Mouse (Mus musculus) bone marrow macrophage, adult 2 months (primary cell): ENCODE measurements around the gene F2rl1. TPM values are rescaled to one million over a fixed set of nuclear protein-coding genes. Genes with fewer than 3 reads are reported as not detected.
"Not testable (repeated sequence)": the region's sequence is repeated elsewhere in the genome, so short reads cannot be mapped to it uniquely, and the experiment has no call there.

Source experiments
- H3K27ac ChIP-seq: 2 replicates; pipeline ENCODE4 v1.5.1; 2012; ENCODE audit warnings: low read depth, low read length; ENCODE audit not compliant: insufficient read depth
- H3K4me1 ChIP-seq: 2 replicates; pipeline ENCODE4 v1.6.1; 2012; ENCODE audit warnings: low read length; ENCODE audit not compliant: control insufficient read depth, insufficient read depth
- H3K4me3 ChIP-seq: 2 replicates; pipeline ENCODE4 v1.5.1; 2012; ENCODE audit warnings: mild to moderate bottlenecking, low read length, moderate library complexity; ENCODE audit not compliant: insufficient read depth
- CTCF ChIP-seq: IDR thresholded peaks from 2 replicates; pipeline ENCODE4 v1.5.1; 2012; ENCODE audit warnings: low read depth, mild to moderate bottlenecking, low read length, moderate library complexity
- POLR2A ChIP-seq: IDR thresholded peaks from 2 replicates; pipeline ENCODE4 v1.6.1; 2012; ENCODE audit warnings: mild to moderate bottlenecking, low read depth, low read length, borderline replicate concordance
- polyA plus RNA-seq: library from polyadenylated mRNA; stranded (reverse); fragments of >200 nt; gene quantifications from 2 replicates; pipeline ENCODE4 v1.2.4, GENCODE M21; 2012; ENCODE audit not compliant: missing spikeins, insufficient read depth, insufficient read length

The F2rl1 gene
- polyA plus RNA-seq, 1 experiment, result not detected

GRCm38 (mm10) chr13:95535026-95535425 is 10.0 kb upstream of the F2rl1 start:
- no peak for TF ChIP-seq POLR2A
- Histone ChIP-seq H3K4me3 (no peak overlapping the region), H3K4me1 (peaks cover 3% of the 10 kb centered on the region; the same call in 1 of the 2 replicates)

GRCm38 (mm10) chr13:95534131-95534561 is 9.1 kb upstream of the F2rl1 start:
- H3K4me3 ChIP-seq, result no peak overlapping the region
- TF ChIP-seq CTCF, result no peak
- TF ChIP-seq POLR2A, result no peak

More at GRCm38 (mm10) chr13:95535026-95535425, 10.0 kb upstream of the F2rl1 start:
- no peak overlapping the region for H3K27ac ChIP-seq

GRCm38 (mm10) chr13:95533640-95534039 is 8.6 kb upstream of the F2rl1 start:
- TF ChIP-seq POLR2A (no peak), CTCF (no peak)
- H3K4me1 ChIP-seq, result peaks cover 3% of the 10 kb centered on the region; the same call in 1 of the 2 replicates
- H3K27ac ChIP-seq, result no peak overlapping the region
- H3K4me3 ChIP-seq, result no peak overlapping the region

More at GRCm38 (mm10) chr13:95534131-95534561, 9.1 kb upstream of the F2rl1 start:
- Histone ChIP-seq H3K27ac (no peak overlapping the region), H3K4me1 (peaks cover 3% of the 10 kb centered on the region; the same call in 1 of the 2 replicates)

- H3K4me1 ChIP-seq, H3K27ac ChIP-seq, H3K4me3 ChIP-seq: not testable (repeated sequence)
These were observed 8.1 kb upstream of the F2rl1 start for GRCm38 (mm10) chr13:95533121-95533520.

- Histone ChIP-seq H3K27ac (no peak overlapping the region), H3K4me3 (no peak overlapping the region), H3K4me1 (peaks cover 3% of the 10 kb centered on the region; the same call in 1 of the 2 replicates)
- no peak for TF ChIP-seq CTCF
- no peak for TF ChIP-seq POLR2A
These were observed 6.4 kb upstream of the F2rl1 start for GRCm38 (mm10) chr13:95531273-95532045.

- Histone ChIP-seq H3K4me3 (no peak overlapping the region), H3K4me1 (0 out of 2 replicates have a peak, but pooled peaks cover 3% of the 10 kb centered on the region)
- no peak for TF ChIP-seq POLR2A
These were observed 4.2 kb upstream of the F2rl1 start for GRCm38 (mm10) chr13:95529246-95529645.

GRCm38 (mm10) chr13:95524424-95524673 is 678 bp downstream of the F2rl1 start:
- Histone ChIP-seq H3K27ac (no peak overlapping the region), H3K4me1 (0 out of 2 replicates have a peak, but pooled peaks cover 3% of the 10 kb centered on the region), H3K4me3 (peak overlapping the region; percentile 46)
- no peak for TF ChIP-seq POLR2A
- TF ChIP-seq CTCF, result no peak

More at GRCm38 (mm10) chr13:95529246-95529645, 4.2 kb upstream of the F2rl1 start:
- H3K27ac ChIP-seq, result no peak overlapping the region

- H3K4me1 ChIP-seq, result 0 out of 2 replicates have a peak, but pooled peaks cover 3% of the 10 kb centered on the region
- TF ChIP-seq POLR2A (no peak), CTCF (no peak)
- peak overlapping the region; percentile 46 for H3K4me3 ChIP-seq
- H3K27ac ChIP-seq, result no peak overlapping the region
These were observed 1.2 kb downstream of the F2rl1 start for GRCm38 (mm10) chr13:95523659-95524423.

GRCm38 (mm10) chr13:95522176-95522575 is 2.9 kb downstream of the F2rl1 start:
- no peak overlapping the region for H3K4me3 ChIP-seq
- H3K27ac ChIP-seq, result no peak overlapping the region
- TF ChIP-seq CTCF, result no peak
- TF ChIP-seq POLR2A, result no peak
- 0 out of 2 replicates have a peak, but pooled peaks cover 3% of the 10 kb centered on the region for H3K4me1 ChIP-seq

GRCm38 (mm10) chr13:95521029-95521428 is 4.0 kb downstream of the F2rl1 start:
- 0 out of 2 replicates have a peak, but pooled peaks cover 3% of the 10 kb centered on the region for H3K4me1 ChIP-seq
- H3K27ac ChIP-seq, result no peak overlapping the region
- H3K4me3 ChIP-seq, result no peak overlapping the region
- TF ChIP-seq CTCF, result no peak
- no peak for TF ChIP-seq POLR2A

GRCm38 (mm10) chr13:95514756-95515155 is 10.3 kb downstream of the F2rl1 start:
- TF ChIP-seq POLR2A (no peak), CTCF (no peak)
- no peak overlapping the region for H3K27ac ChIP-seq
- H3K4me1 ChIP-seq, result no peaks in the 10 kb centered on the region
- no peak overlapping the region for H3K4me3 ChIP-seq
